Mouse (Mus musculus) adrenal gland, postnatal 36 days (tissue): ENCODE data around the gene Hist1h2bq. TPM values are rescaled to one million over a fixed set of nuclear protein-coding genes. Genes with fewer than 3 reads are reported as not detected.
"Not testable (repeated sequence)": the region's sequence is repeated elsewhere in the genome, so short reads cannot be mapped to it uniquely, and the experiment has no call there.

Experiments
- DNase-seq, 2 experiments: peaks; one replicate each; pipeline ENCODE4 v3.0.0; 2021; ENCODE audit warnings: mixed read lengths in 1 of 2
- microRNA-seq: library from miRNA; unstranded; fragments of <30 nt; microRNA quantifications from one replicate; pipeline ENCODE4 v1.2.0, GENCODE M21; 2021
- total RNA-seq, 2 experiments: library from RNA; stranded (reverse); gene quantifications; 2 replicates each; pipeline ENCODE4 v1.2.3; 2021

The Hist1h2bq gene
- total RNA-seq, 2 experiments from 2014 or later, result 74.0 to 76.3 TPM

- no peak for DNase-seq
These were observed 20.1 kb downstream of the Hist1h2bq start for GRCm38 (mm10) chr13:21789925-21790324.

- no peak for DNase-seq
These were observed 22.0 kb downstream of the Hist1h2bq start for GRCm38 (mm10) chr13:21787760-21788593.

GRCm38 (mm10) chr13:21786899-21787629 is 22.9 kb downstream of the Hist1h2bq start, which contains the start of the genes Hist1h2an and Hist1h2bp:
TSS of gene Hist1h2an (minus strand) at chr13:21787218.
TSS of gene Hist1h2bp (plus strand) at chr13:21787461.
- peak; percentile 82 for DNase-seq

GRCm38 (mm10) chr13:21786189-21786898 is 23.7 kb downstream of the Hist1h2bq start:
- no peak for DNase-seq

- DNase-seq, result no peak
These were observed 25.7 kb downstream of the Hist1h2bq start for GRCm38 (mm10) chr13:21784311-21784710.

DNA sequence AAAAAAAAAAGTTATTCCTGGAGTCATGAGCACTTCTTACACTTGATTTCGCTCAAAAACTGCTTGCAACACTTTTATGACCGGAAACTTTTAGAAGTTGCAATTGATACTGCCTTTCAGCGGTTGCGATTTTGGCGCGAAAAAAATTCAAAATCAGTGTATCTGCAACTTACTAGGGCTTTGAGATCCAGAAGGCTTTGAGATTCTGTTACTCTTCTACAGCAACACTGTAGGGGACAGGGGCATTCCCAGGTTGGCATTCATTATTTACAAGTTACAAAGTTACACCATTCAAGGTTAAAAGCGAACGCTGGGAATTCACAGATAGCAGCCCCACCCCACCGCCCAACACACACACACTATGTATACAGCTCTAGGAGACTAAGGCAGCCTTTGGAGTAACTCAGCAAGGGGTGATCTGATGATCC is 26.2 kb downstream of the Hist1h2bq start:
- peak in 1 of 2 experiments; percentile 30 for DNase-seq

- DNase-seq, result peak; percentile 42 to 58
These were observed 26.8 kb downstream of the Hist1h2bq start, which contains the start of gene Hist1h3i for GRCm38 (mm10) chr13:21783255-21783617. TSS of gene Hist1h3i (minus strand) at chr13:21783370.

- DNase-seq, result not testable (repeated sequence)
These were observed 27.4 kb downstream of the Hist1h2bq start for GRCm38 (mm10) chr13:21782361-21783254.

- DNase-seq, result no peak
These were observed 28.4 kb downstream of the Hist1h2bq start for GRCm38 (mm10) chr13:21781639-21782038.

DNA sequence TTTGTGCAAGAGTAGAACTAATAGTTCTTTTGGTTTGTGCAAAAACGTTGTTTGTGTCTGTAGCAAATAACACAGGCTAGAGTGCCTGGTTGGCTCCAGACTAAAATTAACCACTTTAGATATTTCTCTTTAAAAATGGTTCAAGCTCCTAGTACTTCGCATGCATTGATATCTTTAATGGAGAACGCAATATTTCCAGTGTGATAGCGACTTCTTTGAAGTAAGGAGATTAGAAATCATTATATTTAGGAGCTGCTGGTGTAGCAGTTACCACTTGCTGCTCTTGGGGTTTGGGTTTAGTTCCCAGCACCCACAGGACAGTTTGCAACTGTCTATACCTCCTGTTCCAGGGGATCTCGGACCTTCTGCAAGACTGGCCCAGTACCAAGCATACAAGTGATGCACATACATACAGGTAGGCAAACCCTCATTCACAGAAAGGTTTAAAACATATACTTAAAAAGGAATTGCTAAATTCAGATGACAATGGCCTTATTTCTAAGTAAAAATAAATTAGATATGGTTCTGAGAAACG is 28.9 kb downstream of the Hist1h2bq start:
- DNase-seq, result no peak

DNA sequence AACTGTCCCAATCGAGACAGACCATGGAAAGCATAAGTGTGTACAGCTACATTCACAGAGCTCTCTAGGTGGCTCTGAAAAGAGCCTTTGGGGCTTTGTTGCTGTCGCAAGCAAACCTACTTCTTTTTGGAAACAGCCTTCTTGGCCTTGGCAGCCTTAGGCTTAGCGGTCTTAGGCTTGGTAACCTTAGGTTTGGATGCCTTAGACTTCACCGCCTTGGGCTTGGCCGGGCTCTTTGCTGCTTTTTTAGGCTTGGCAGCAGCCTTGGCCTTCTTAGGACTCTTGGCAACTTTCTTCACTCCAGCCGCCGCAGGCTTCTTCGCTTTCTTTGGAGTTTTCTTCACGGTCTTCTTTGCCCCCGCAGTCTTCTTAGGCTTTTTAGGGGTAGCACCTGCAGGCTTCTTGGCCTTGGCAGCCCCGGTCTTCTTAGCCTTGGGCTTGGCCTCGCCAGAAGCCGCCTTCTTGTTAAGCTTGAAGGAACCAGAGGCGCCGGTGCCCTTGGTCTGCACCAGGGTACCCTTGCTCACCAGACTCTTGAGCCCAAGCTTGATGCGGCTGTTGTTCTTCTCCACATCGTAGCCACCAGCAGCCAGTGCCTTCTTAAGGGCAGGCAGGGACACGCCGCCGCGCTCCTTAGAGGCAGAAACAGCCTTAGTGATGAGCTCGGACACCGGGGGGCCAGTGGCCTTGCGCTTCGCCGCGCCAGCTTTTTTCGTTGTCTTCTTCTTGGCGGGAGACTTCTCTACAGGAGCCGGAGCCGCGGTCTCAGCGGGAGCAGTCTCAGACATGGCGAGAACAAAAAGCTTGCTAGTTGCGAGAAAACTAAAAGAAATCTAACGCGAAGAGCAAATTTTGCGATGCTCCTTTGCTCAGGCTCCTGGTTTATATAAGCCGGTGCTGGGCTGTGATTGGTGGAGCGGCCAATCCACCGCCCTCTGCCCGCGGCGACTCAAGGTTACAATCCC is 29.9 kb downstream of the Hist1h2bq start, which contains the start of gene Hist1h1b:
TSS of gene Hist1h1b (minus strand) at position 859 of the 965 bp plus-strand sequence.
- peak; percentile 78 to 83 for DNase-seq

GRCm38 (mm10) chr13:21778814-21779766 is 30.9 kb downstream of the Hist1h2bq start:
- peak; percentile 68 to 76 for DNase-seq

Small RNA genes lying within 50 kb of the gene (microRNA-seq; reads per million reads assigned to microRNA genes)
- gene Gm19658 (not detected), gene Gm44346 (not detected), gene Gm44466 (not detected)

Other genes starting within 250 kb of the Hist1h2bq start
- not detected for gene Olfr1364, start 228.4 kb downstream of the Hist1h2bq start, total RNA-seq
- not detected for gene Olfr1362, start 196.2 kb downstream of the Hist1h2bq start, total RNA-seq
- not detected for gene Olfr11, start 167.7 kb downstream of the Hist1h2bq start, total RNA-seq
- gene Olfr1361, start 146.8 kb downstream of the Hist1h2bq start, total RNA-seq, result not detected
- not detected for gene Olfr1360, start 132.8 kb downstream of the Hist1h2bq start, total RNA-seq
- gene Olfr1359, start 112.1 kb downstream of the Hist1h2bq start, total RNA-seq, result not detected
- 10 to 100 TPM; 60.4 to 64.6 TPM for gene Hist1h2bl, start 94.1 kb downstream of the Hist1h2bq start, total RNA-seq
- gene Hist1h2ai, start 93.8 kb downstream of the Hist1h2bq start, total RNA-seq, result 10 to 100 TPM in 1 of 2 experiments, 1 to 10 TPM in 1; 7.6 to 50.2 TPM
- 10 to 100 TPM; 68.3 to 81.7 TPM for gene Hist1h3h, start 92.5 kb downstream of the Hist1h2bq start, total RNA-seq
- 10 to 100 TPM; 17.4 to 18.8 TPM for gene Hist1h2bm, start 88.2 kb downstream of the Hist1h2bq start, total RNA-seq
- 10 to 100 TPM; 11.8 to 14.2 TPM for gene Hist1h4j, start 75.1 kb downstream of the Hist1h2bq start, total RNA-seq
- gene Hist1h4k, start 59.7 kb downstream of the Hist1h2bq start, total RNA-seq, result 100 to 1,000 TPM; 172 to 183 TPM
- 10 to 100 TPM; 18.0 to 19.9 TPM for gene Hist1h2ak, start 56.4 kb downstream of the Hist1h2bq start, total RNA-seq
- gene Hist1h2bn, start 56.1 kb downstream of the Hist1h2bq start, total RNA-seq, result 10 to 100 TPM; 36.1 to 38.9 TPM
- 10 to 100 TPM; 26.2 to 28.0 TPM for gene Hist1h1b, start 29.6 kb downstream of the Hist1h2bq start, total RNA-seq
- 10 to 100 TPM; 61.4 to 73.9 TPM for gene Hist1h3i, start 26.8 kb downstream of the Hist1h2bq start, total RNA-seq
- 1 to 10 TPM; 7.5 to 9.1 TPM for gene Hist1h2an, start 23.0 kb downstream of the Hist1h2bq start, total RNA-seq
- 10 to 100 TPM; 21.9 to 22.1 TPM for gene Hist1h2bp, start 22.7 kb downstream of the Hist1h2bq start, total RNA-seq
- gene Hist1h2ao, start 268 bp upstream of the Hist1h2bq start, total RNA-seq, result 10 to 100 TPM; 24.0 to 56.4 TPM
- gene Hist1h4m, start 1.5 kb upstream of the Hist1h2bq start, total RNA-seq, result 100 to 1,000 TPM; 215 to 270 TPM
- gene Hist1h4n, start 22.0 kb upstream of the Hist1h2bq start, total RNA-seq, result 100 to 1,000 TPM in 1 of 2 experiments, 10 to 100 TPM in 1; 56.0 to 125 TPM
- gene Hist1h2ap, start 23.3 kb upstream of the Hist1h2bq start, total RNA-seq, result 10 to 100 TPM; 48.2 to 72.9 TPM
- gene Hist1h2br, start 23.5 kb upstream of the Hist1h2bq start, total RNA-seq, result 10 to 100 TPM; 72.5 to 76.9 TPM
- 1 to 10 TPM; 1.5 to 1.6 TPM for gene Zfp184, start 134.9 kb upstream of the Hist1h2bq start, total RNA-seq
- gene Pom121l2, start 171.0 kb upstream of the Hist1h2bq start, total RNA-seq, result not detected
- under 1 TPM in 1 of 2 experiments, not detected in 1; 0.53 TPM for gene Prss16, start 199.5 kb upstream of the Hist1h2bq start, total RNA-seq
- 10 to 100 TPM; 58.6 to 69.2 TPM for gene Hist1h2ah, start 225.4 kb upstream of the Hist1h2bq start, total RNA-seq
- 10 to 100 TPM; 67.8 to 68.6 TPM for gene Hist1h2bk, start 225.7 kb upstream of the Hist1h2bq start, total RNA-seq
- 10 to 100 TPM; 75.2 to 76.6 TPM for gene Hist1h4i, start 231.2 kb upstream of the Hist1h2bq start, total RNA-seq
- gene Hist1h2ag, start 232.7 kb upstream of the Hist1h2bq start, total RNA-seq, result 10 to 100 TPM; 41.1 to 45.0 TPM
- gene Hist1h2bj, start 233.0 kb upstream of the Hist1h2bq start, total RNA-seq, result 10 to 100 TPM; 40.2 to 48.5 TPM